Mouse (Mus musculus) gastrocnemius, adult 2 months (tissue): ENCODE data around the gene Lmcd1. TPM values are rescaled to one million over a fixed set of nuclear protein-coding genes. Genes with fewer than 3 reads are reported as not detected.

Experiments used
- DNase-seq: peaks from one replicate; pipeline ENCODE4 v3.0.0; 2022
- H3K27ac ChIP-seq: fragments of 200-600 bp; 2 replicates; pipeline ENCODE4 v1.8.1; 2022; ENCODE audit warnings: mild to moderate bottlenecking
- H3K4me3 ChIP-seq: fragments of 200-600 bp; 2 replicates; pipeline ENCODE4 v1.8.1; 2022; ENCODE audit warnings: mild to moderate bottlenecking, moderate library complexity
- CTCF ChIP-seq: fragments of 200-600 bp; IDR thresholded peaks from 2 replicates; pipeline ENCODE4 v1.8.1; 2022; ENCODE audit warnings: antibody characterized with exemption, mild to moderate bottlenecking, moderate library complexity
- intact Hi-C: fragments of 180-260 bp; cut with DNase I; formaldehyde crosslinking; loops from one replicate; pipeline ENCODE4 v1.15.1; 2025
- total RNA-seq, 2 experiments: library from RNA; stranded (reverse); gene quantifications; 2 replicates each; pipeline ENCODE4 v1.2.3; 2021

The Lmcd1 gene
- total RNA-seq, 2 experiments from 2014 or later: 70.8 to 175 TPM

- intact Hi-C loops: no loop called here
- Histone ChIP-seq H3K27ac (no peak overlapping the region), H3K4me3 (no peak overlapping the region)
- DNase-seq: no peak
- TF ChIP-seq CTCF: no peak
These were observed 26.6 kb downstream of the Lmcd1 start for GRCm38 (mm10) chr6:112300146-112300545.

DNA sequence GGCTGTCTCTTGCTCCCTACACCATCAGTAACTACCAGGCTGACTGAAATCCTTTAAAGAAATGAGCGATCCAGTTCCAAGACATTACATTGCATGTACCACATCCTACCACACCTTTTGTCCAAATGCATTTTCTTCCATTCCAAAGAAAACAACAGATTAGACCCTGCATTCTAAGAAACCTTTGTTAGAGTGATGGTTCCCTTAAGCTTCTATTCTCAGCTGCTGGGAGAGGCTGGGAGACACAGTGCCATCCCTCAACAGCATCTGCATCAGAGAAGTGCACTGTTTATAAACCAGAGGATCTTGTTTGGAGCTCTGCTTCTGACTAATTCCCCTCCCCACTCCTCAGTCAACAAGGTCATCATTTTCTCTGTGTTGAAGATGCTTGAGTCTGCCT lies 27.1 kb downstream of the Lmcd1 start:
- Histone ChIP-seq H3K4me3 (no peak overlapping the region), H3K27ac (no peak overlapping the region)
- no peak for DNase-seq
- intact Hi-C loops: no loop called here
- no peak for TF ChIP-seq CTCF

DNA sequence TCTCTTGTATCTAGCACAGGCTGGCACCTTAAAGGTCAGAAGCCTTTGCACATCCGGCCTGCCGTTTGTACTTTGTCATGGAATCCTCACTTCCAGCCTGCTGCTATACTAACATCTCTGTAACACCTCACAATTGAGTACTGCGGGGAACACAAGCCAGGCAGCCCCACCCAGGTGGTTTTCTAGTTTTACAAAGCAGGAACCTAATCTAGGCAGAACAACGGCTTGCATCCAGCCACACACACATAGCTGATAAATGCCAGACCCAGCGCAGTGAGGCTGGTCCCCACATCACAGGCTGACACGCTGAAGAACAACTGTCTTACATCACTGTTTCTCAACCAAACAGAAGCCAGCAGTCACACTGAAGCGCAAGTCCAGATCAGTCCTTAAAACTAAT lies 28.7 kb downstream of the Lmcd1 start:
- DNase-seq: peak; percentile 24
- H3K27ac ChIP-seq: peak overlapping the region; percentile 77
- TF ChIP-seq CTCF: no peak
- intact Hi-C loops: no loop called here
- no peak overlapping the region for H3K4me3 ChIP-seq

DNA sequence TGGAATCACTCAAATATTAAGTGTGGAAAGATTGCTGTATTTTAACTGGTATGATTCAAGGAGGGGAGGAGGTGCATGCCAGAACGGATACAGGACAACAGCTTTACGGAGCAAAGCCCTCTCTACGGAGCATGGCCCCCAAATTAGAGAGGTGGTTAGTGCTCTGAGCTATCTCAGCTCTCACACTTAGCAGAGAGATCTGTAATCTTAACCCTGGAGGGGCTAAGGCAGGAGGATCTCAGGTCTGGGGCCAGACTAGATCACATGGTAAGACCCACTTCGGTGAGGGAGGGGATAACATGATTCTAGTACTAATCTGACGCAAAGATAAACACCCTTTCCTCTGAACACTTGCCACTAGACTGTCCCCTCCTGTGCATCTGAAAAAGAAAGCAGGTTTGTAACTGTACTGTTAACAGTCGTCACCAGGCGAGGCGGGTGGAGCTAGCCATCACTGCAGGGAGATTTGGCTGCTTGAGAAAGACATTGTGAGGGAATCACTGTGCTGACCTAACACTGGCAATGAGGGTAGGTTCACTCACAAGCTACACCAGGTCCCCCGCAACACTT lies 29.3 kb downstream of the Lmcd1 start:
- Histone ChIP-seq H3K27ac (peak overlapping the region; percentile 77), H3K4me3 (no peak overlapping the region)
- DNase-seq: peak; percentile 24
- no peak for TF ChIP-seq CTCF
- intact Hi-C loops: no loop called here

DNA sequence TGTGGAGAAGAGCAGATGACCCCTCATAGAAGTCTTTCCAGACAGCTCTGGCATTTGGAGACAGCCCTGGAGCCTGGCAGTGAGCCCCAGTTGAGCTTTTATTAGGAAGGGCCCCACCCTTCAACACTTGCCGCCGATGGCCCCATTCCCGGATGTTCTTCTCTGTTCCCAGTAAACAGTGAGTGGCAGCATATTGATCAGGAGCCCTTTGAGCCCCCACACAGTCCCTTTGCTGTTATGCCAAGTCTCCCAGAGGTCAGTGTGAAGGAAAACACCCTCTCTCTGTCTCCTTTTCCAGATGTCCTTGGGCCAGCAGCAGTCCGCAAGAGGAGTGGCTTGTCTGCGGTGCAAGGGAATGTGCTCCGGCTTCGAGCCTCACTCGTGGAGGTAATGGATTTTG lies 31.2 kb downstream of the Lmcd1 start:
- intact Hi-C loops: no loop called here
- Histone ChIP-seq H3K4me3 (peak overlapping the region; percentile 33), H3K27ac (peak overlapping the region; percentile 79)
- peak; percentile 80 for DNase-seq
- TF ChIP-seq CTCF: no peak

GRCm38 (mm10) chr6:112309330-112309938 lies 35.9 kb downstream of the Lmcd1 start:
- no peak overlapping the region for H3K4me3 ChIP-seq
- DNase-seq: no peak
- no peak for TF ChIP-seq CTCF
- H3K27ac ChIP-seq: no peak overlapping the region
- intact Hi-C loops: no loop called here

GRCm38 (mm10) chr6:112311385-112311784 lies 37.8 kb downstream of the Lmcd1 start:
- intact Hi-C loops: no loop called here
- no peak overlapping the region for H3K27ac ChIP-seq
- no peak overlapping the region for H3K4me3 ChIP-seq
- TF ChIP-seq CTCF: no peak
- no peak for DNase-seq

DNA sequence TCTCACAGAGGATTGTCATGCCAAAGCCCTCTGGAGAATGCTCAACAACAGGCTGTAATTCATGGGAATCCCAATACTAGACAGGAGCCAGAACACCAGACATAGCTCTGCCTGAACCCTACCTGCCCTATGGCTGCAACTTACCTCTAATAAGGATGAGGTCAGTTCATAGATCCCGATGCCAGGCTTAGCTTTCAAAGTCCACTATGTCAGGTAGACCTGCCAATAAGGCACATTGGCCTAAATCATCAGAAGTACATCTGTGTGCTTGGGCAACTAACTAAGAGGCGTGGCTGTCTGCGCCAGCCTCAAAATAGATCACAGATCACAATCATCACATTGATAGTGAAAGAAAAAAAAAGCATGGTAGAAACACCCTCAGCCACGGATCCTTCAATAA lies 45.9 kb downstream of the Lmcd1 start:
- DNase-seq: no peak
- no peak for TF ChIP-seq CTCF
- intact Hi-C loops: no loop called here
- no peak overlapping the region for H3K4me3 ChIP-seq
- H3K27ac ChIP-seq: no peak overlapping the region

GRCm38 (mm10) chr6:112320679-112321078 lies 47.1 kb downstream of the Lmcd1 start:
- no peak for TF ChIP-seq CTCF
- intact Hi-C loops: no loop called here
- H3K27ac ChIP-seq: peak overlapping the region; percentile 61; the same call in 1 of the 2 replicates
- no peak overlapping the region for H3K4me3 ChIP-seq
- peak; percentile 40 for DNase-seq

DNA sequence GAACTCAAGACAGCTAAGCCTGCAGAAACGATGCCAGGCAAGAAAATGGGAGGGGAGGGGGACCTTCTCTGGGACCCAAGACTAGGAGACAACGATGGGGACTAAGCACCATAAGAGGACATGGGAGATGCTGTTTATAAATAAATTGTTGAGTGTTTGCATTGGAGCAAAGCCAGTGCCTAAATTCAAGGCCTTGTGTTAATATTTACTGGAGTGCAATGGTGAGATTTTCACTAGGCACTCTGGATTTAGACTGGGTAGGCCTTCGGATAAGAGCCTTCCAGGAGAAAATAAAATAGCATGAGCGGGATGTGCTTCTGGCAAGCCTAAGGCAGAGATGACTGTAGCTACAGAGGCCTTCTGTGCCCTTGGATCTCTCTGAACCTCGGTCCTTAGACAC lies 49.4 kb downstream of the Lmcd1 start:
- intact Hi-C loops: no loop called here
- no peak for DNase-seq
- Histone ChIP-seq H3K4me3 (no peak overlapping the region), H3K27ac (no peak overlapping the region)
- TF ChIP-seq CTCF: no peak

- DNase-seq: no peak
- H3K4me3 ChIP-seq: no peak overlapping the region
- no peak for TF ChIP-seq CTCF
- intact Hi-C loops: no loop called here
- no peak overlapping the region for H3K27ac ChIP-seq
These were observed 51.7 kb downstream of the Lmcd1 start for GRCm38 (mm10) chr6:112325213-112325612.

GRCm38 (mm10) chr6:112327793-112328192 lies 54.2 kb downstream of the Lmcd1 start:
- H3K27ac ChIP-seq: peak overlapping the region; percentile 63

GRCm38 (mm10) chr6:112330520-112331222 lies 57.1 kb downstream of the Lmcd1 start:
- Histone ChIP-seq H3K27ac (no peak overlapping the region), H3K4me3 (no peak overlapping the region)
- TF ChIP-seq CTCF: no peak
- no peak for DNase-seq
- intact Hi-C loops: no loop called here

More at GRCm38 (mm10) chr6:112327793-112328192, 54.2 kb downstream of the Lmcd1 start:
- intact Hi-C loops: no loop called here
- no peak for DNase-seq
- TF ChIP-seq CTCF: no peak
- H3K4me3 ChIP-seq: no peak overlapping the region

DNA sequence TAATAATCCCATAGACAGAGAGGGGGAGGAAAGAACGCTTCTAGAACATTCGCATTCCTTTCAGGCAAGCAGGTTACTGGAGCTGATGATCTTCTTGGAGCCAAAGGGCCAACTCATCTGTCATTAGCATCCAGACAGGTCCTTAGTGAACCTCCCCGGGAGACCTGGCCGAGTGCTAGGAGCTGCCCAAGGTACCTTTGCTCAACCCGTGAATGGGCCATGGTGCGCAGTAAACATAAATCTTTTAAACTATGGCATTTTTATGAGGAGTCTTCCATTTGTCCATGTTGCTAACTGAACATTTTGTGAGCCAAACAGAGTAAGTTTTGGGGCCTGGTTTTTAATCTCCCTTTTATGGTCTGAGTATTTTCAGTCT lies 57.7 kb downstream of the Lmcd1 start:
- no peak for TF ChIP-seq CTCF
- no peak overlapping the region for H3K4me3 ChIP-seq
- no peak for DNase-seq
- intact Hi-C loops: no loop called here
- no peak overlapping the region for H3K27ac ChIP-seq
